Mouse (Mus musculus) heart, embryonic 10.5 days (tissue): Measurements from ENCODE around the gene Spsb4. TPM values are rescaled to one million over a fixed set of nuclear protein-coding genes. Genes with fewer than 3 reads are reported as not detected.

Experiments used
- polyA plus RNA-seq: library from polyadenylated mRNA; unstranded; fragments of >200 nt; fragmentation: Nextera tagmentation; extraction: Ambion mirVana; gene quantifications from 2 replicates; pipeline ENCODE4 v1.2.1, GENCODE M21; 2016

The Spsb4 gene
- polyA plus RNA-seq, 1 experiment from 2014 or later: 53.5 TPM

Other genes with a start within 250 kb of the Spsb4 start
- 22.8 and 42.4 TPM in 2 replicates for gene Pxylp1, start 126.2 kb downstream of the Spsb4 start, polyA plus RNA-seq
- gene Slc25a36, start 92.3 kb upstream of the Spsb4 start, polyA plus RNA-seq: 57.4 and 63.1 TPM in 2 replicates